In genomic region chr3:84460499-84460898, GRCm38 (mm10) we compare ENCODE assay signal across 12 mouse cellular contexts. TPM values are rescaled to one million over a fixed set of nuclear protein-coding genes. Genes with fewer than 3 reads are reported as not detected.
DNase-seq lines count a peak whose midpoint lies in the region; ATAC-seq and TF ChIP-seq lines count a peak whose summit lies in the region.
"Had no signal": no experiment of that assay in that cellular context is flagged by ENCODE, and none has a peak within 500 bp of the region (broad histone marks: within the 10 kb centered on the region; RNA-seq: fewer than 3 reads in every experiment).

No protein-coding gene starts in this region.

- ATAC-seq in heart, embryonic 15.5 days (replicated peaks; ENCODE audit: insufficient number of reproducible peaks, insufficient read depth, low FRiP score, low read depth) = no peak; the same call in 1 of the 2 replicates
- no peak for ATAC-seq in midbrain, embryonic 12.5 days (ENCODE audit: low FRiP score, low read depth)
- no peak for ATAC-seq in midbrain, embryonic 15.5 days (replicated peaks)
- 0 out of 2 replicates have a peak, but pooled peaks have one; percentile 7 for ATAC-seq in intestine, embryonic 14.5 days (replicated peaks; ENCODE audit: low FRiP score, low TSS enrichment, low read depth)
- ATAC-seq in megakaryocyte progenitor cell, adult 5-6 weeks (replicated peaks; ENCODE audit: poor library complexity) = 0 out of 2 replicates have a peak, but pooled peaks have one; percentile 5

- no peak overlapping the region for H3K4me3 ChIP-seq in heart, embryonic 15.5 days
- no peak overlapping the region for H3K4me3 ChIP-seq in midbrain, embryonic 12.5 days
- no peak overlapping the region for H3K4me3 ChIP-seq in midbrain, embryonic 15.5 days
- H3K4me3 ChIP-seq in intestine, embryonic 14.5 days (ENCODE audit: low read depth, low read length) = no peak overlapping the region
- no peak overlapping the region for H3K4me3 ChIP-seq in cerebellum, adult 2 months (replicated peaks; ENCODE audit: insufficient read depth, low read depth, low read length)

- H3K4me1 ChIP-seq in heart, embryonic 15.5 days (replicated peaks) = peaks cover 24% of the 10 kb centered on the region
- H3K4me1 ChIP-seq in midbrain, embryonic 12.5 days = peaks cover 25% of the 10 kb centered on the region
- H3K4me1 ChIP-seq in midbrain, embryonic 15.5 days = peaks cover 6% of the 10 kb centered on the region
- H3K4me1 ChIP-seq in intestine, embryonic 14.5 days (replicated peaks; ENCODE audit: control insufficient read depth, insufficient read depth, low read length) = peaks cover 28% of the 10 kb centered on the region
- no peaks in the 10 kb centered on the region for H3K4me1 ChIP-seq in cerebellum, adult 2 months (ENCODE audit: control insufficient read depth, insufficient read depth, low read length)

- DNase-seq in heart, adult 18-20 months = no peak
- DNase-seq in intestine, embryonic 14.5 days (ENCODE audit: low spot score) = peak; percentile 58
- no peak for DNase-seq in gastrocnemius, postnatal 10 days
- DNase-seq in cerebellum, adult 2 months = no peak
- DNase-seq: cerebellum, adult 18-20 months; gastrocnemius, postnatal 14 days; lung, adult 2 months; right cerebral cortex, postnatal 4 days had no signal

- peaks cover 26% of the 10 kb centered on the region for H3K27me3 ChIP-seq in heart, embryonic 15.5 days
- H3K27me3 ChIP-seq in midbrain, embryonic 12.5 days = no peaks in the 10 kb centered on the region; the same call in 1 of the 2 replicates
- no peaks in the 10 kb centered on the region for H3K27me3 ChIP-seq in midbrain, embryonic 15.5 days (replicated peaks)
- no peaks in the 10 kb centered on the region for H3K27me3 ChIP-seq in intestine, embryonic 14.5 days (replicated peaks; ENCODE audit: control insufficient read depth, insufficient read depth, low read length)
- no peaks in the 10 kb centered on the region for H3K27me3 ChIP-seq in cerebellum, adult 2 months (ENCODE audit: control insufficient read depth, insufficient read depth, low read length)

- H3K9ac ChIP-seq in heart, embryonic 15.5 days = no peak overlapping the region
- H3K9ac ChIP-seq in midbrain, embryonic 12.5 days (replicated peaks) = peak overlapping the region; percentile 31; the same call in 1 of the 2 replicates
- no peak overlapping the region for H3K9ac ChIP-seq in midbrain, embryonic 15.5 days
- no peak overlapping the region for H3K9ac ChIP-seq in intestine, embryonic 14.5 days (ENCODE audit: low read length)

- no peak for TF ChIP-seq POLR2A in cerebellum, adult 2 months (IDR thresholded peaks at IDR 0.05; ENCODE audit: borderline replicate concordance, insufficient read depth, low read length)

- H3K36me3 ChIP-seq in heart, embryonic 15.5 days = no peaks in the 10 kb centered on the region
- H3K36me3 ChIP-seq in midbrain, embryonic 12.5 days = no peaks in the 10 kb centered on the region
- no peaks in the 10 kb centered on the region for H3K36me3 ChIP-seq in midbrain, embryonic 15.5 days (replicated peaks)
- no peaks in the 10 kb centered on the region for H3K36me3 ChIP-seq in intestine, embryonic 14.5 days (ENCODE audit: control insufficient read depth, insufficient read depth, low read length)

- H3K27ac ChIP-seq in heart, embryonic 15.5 days = no peak overlapping the region
- 0 out of 2 replicates have a peak overlapping the region, but pooled peaks have one; percentile 7 for H3K27ac ChIP-seq in midbrain, embryonic 12.5 days (replicated peaks)
- no peak overlapping the region for H3K27ac ChIP-seq in midbrain, embryonic 15.5 days
- H3K27ac ChIP-seq in intestine, embryonic 14.5 days (ENCODE audit: low read depth) = peak overlapping the region; percentile 73
- H3K27ac ChIP-seq in cerebellum, adult 2 months (ENCODE audit: insufficient read depth, low read length) = no peak overlapping the region

- no peak for TF ChIP-seq CTCF in cerebellum, adult 2 months (IDR thresholded peaks at IDR 0.05; ENCODE audit: borderline replicate concordance, insufficient read depth, low read depth, low read length)

- peak overlapping the region; percentile 26 for H3K4me2 ChIP-seq in heart, embryonic 15.5 days
- no peak overlapping the region for H3K4me2 ChIP-seq in midbrain, embryonic 12.5 days (replicated peaks)
- no peak overlapping the region for H3K4me2 ChIP-seq in midbrain, embryonic 15.5 days
- H3K4me2 ChIP-seq in intestine, embryonic 14.5 days (ENCODE audit: low read length) = no peak overlapping the region; the same call in 1 of the 2 replicates

- H3K9me3 ChIP-seq in heart, embryonic 15.5 days (replicated peaks) = no peaks in the 10 kb centered on the region
- H3K9me3 ChIP-seq in midbrain, embryonic 12.5 days = no peaks in the 10 kb centered on the region
- H3K9me3 ChIP-seq in midbrain, embryonic 15.5 days = no peaks in the 10 kb centered on the region
- H3K9me3 ChIP-seq in intestine, embryonic 14.5 days (ENCODE audit: control insufficient read depth, low read length) = no peaks in the 10 kb centered on the region

- WGBS in heart, embryonic 15.5 days = 20% methylated on average over 3 of the region's 3 CpGs
- 40% methylated on average over 3 of the region's 3 CpGs for WGBS in midbrain, embryonic 12.5 days
- 38% methylated on average over 3 of the region's 3 CpGs for WGBS in midbrain, embryonic 15.5 days
- WGBS in intestine, embryonic 14.5 days = 17% methylated on average over 3 of the region's 3 CpGs
- WGBS in cerebellum, adult 2 months = 45% methylated on average over 3 of the region's 3 CpGs

RNA-seq across cellular contexts. Expression of gene Fhdc1, which starts 19.7 kb away (rescaled TPM):
- polyA plus RNA-seq in heart, embryonic 15.5 days (2015; fragmentation: Nextera tagmentation; extraction: Ambion mirVana) = 1.2 and 2.3 TPM in 2 replicates
- total RNA-seq in heart, adult 18-20 months (2021) = 1 to 10 TPM in 1 of 2 experiments, under 1 TPM in 1; 0.87 to 1.1 TPM
- 3.2 and 4.9 TPM in 2 replicates for polyA plus RNA-seq in midbrain, embryonic 12.5 days (2016; fragmentation: Nextera tagmentation; extraction: Ambion mirVana)
- 5.0 and 5.5 TPM in 2 replicates for polyA plus RNA-seq in midbrain, embryonic 15.5 days (2015; fragmentation: Nextera tagmentation; extraction: Ambion mirVana)
- 5.9 and 7.4 TPM in 2 replicates for polyA plus RNA-seq in intestine, embryonic 14.5 days (2014; fragmentation: Nextera tagmentation; extraction: Ambion mirVana)
- total RNA-seq in megakaryocyte progenitor cell, adult 5-6 weeks (2015) = 0.22 and 2.2 TPM in 2 replicates
- total RNA-seq in megakaryocyte progenitor cell, adult 5-6 weeks (2017) = 0.74 and 0.79 TPM in 2 replicates
- total RNA-seq in gastrocnemius, postnatal 10 days (2021) = 1 to 10 TPM in 1 of 2 experiments, under 1 TPM in 1; 0.82 to 2.1 TPM
- polyA plus RNA-seq in cerebellum, adult 2 months (2012; rRNA removed) = 5.6 and 6.8 TPM in 2 replicates

Comparison
In these comparisons a context has a peak if more than half of its experiments do, and no peak if none do; other contexts are left out.
1. H3K27ac ChIP-seq: peak in midbrain, embryonic 12.5 days (single experiment) and intestine, embryonic 14.5 days (single experiment); none in heart, embryonic 15.5 days (single experiment), midbrain, embryonic 15.5 days (single experiment) and cerebellum, adult 2 months (single experiment).
2. ATAC-seq: peak in intestine, embryonic 14.5 days (single experiment) and megakaryocyte progenitor cell, adult 5-6 weeks (single experiment); none in heart, embryonic 15.5 days (single experiment), midbrain, embryonic 12.5 days (single experiment) and midbrain, embryonic 15.5 days (single experiment).